Mouse (Mus musculus) liver, embryonic 14.5 days (tissue): ENCODE data around the gene Thsd4.

ENCODE experiments used
- CTCF ChIP-seq: IDR thresholded peaks from 2 replicates; pipeline ENCODE4 v1.5.1; 2016; ENCODE audit warnings: antibody characterized with exemption, low read depth, control low read depth
- EP300 ChIP-seq: IDR thresholded peaks from 2 replicates; pipeline ENCODE4 v1.6.1; 2016; ENCODE audit warnings: antibody characterized with exemption, low read depth

- TF ChIP-seq EP300 (peak; percentile 27), CTCF (no peak)
Observed at GRCm38 (mm10) chr9:60262515-60263140, 259.2 kb downstream of the Thsd4 start.
